Mouse (Mus musculus) adipocyte (in vitro differentiated cells): ENCODE results near the gene Steap2.
A peak's percentile ranks its signal among the peaks of the same experiment; 100 is the strongest.
"Not testable (repeated sequence)": the region's sequence is repeated elsewhere in the genome, so short reads cannot be mapped to it uniquely, and the experiment has no call there.

Source experiments
- DNase-seq: peaks from one replicate; pipeline ENCODE4 v3.0.0-alpha.2; 2016; ENCODE audit warnings: low spot score

The Steap2 gene

GRCm38 (mm10) chr5:5693956-5694653 lies at the start of gene Steap2:
Gene Steap2, minus strand, starts transcription at chr5:5694578.
- peak; percentile 50 for DNase-seq

- DNase-seq = no peak
These were observed 40.1 kb upstream of the Steap2 start for GRCm38 (mm10) chr5:5734445-5734844.

- DNase-seq = no peak
These were observed 38.5 kb upstream of the Steap2 start for GRCm38 (mm10) chr5:5732858-5733257.

- DNase-seq = no peak
These were observed 37.8 kb upstream of the Steap2 start for GRCm38 (mm10) chr5:5732208-5732607.

GRCm38 (mm10) chr5:5729904-5730303 lies 35.5 kb upstream of the Steap2 start:
- DNase-seq = no peak

GRCm38 (mm10) chr5:5722217-5722616 lies 27.8 kb upstream of the Steap2 start:
- peak; percentile 15 for DNase-seq

GRCm38 (mm10) chr5:5711032-5711431 lies 16.7 kb upstream of the Steap2 start:
- DNase-seq = no peak

GRCm38 (mm10) chr5:5707341-5708278 lies 13.2 kb upstream of the Steap2 start:
- no peak for DNase-seq

- no peak for DNase-seq
These were observed 10.6 kb upstream of the Steap2 start for GRCm38 (mm10) chr5:5705019-5705418.

GRCm38 (mm10) chr5:5700386-5700785 lies 6.0 kb upstream of the Steap2 start:
- DNase-seq = no peak

- DNase-seq = no peak
These were observed 4.5 kb upstream of the Steap2 start for GRCm38 (mm10) chr5:5698830-5699229.

- peak; percentile 30 for DNase-seq
These were observed 1.1 kb upstream of the Steap2 start for GRCm38 (mm10) chr5:5695401-5695942.

GRCm38 (mm10) chr5:5693541-5693955 lies 830 bp downstream of the Steap2 start:
- peak; percentile 31 for DNase-seq

- peak; percentile 15 for DNase-seq
These were observed 2.1 kb downstream of the Steap2 start for GRCm38 (mm10) chr5:5692167-5692738.

GRCm38 (mm10) chr5:5688945-5689540 lies 5.3 kb downstream of the Steap2 start:
- DNase-seq = peak; percentile 24

GRCm38 (mm10) chr5:5688228-5688627 lies 6.2 kb downstream of the Steap2 start:
- DNase-seq = no peak

GRCm38 (mm10) chr5:5686973-5687372 lies 7.4 kb downstream of the Steap2 start:
- DNase-seq = peak; percentile 53

- DNase-seq = not testable (repeated sequence)
These were observed 9.4 kb downstream of the Steap2 start for GRCm38 (mm10) chr5:5684946-5685345.

GRCm38 (mm10) chr5:5683292-5683691 lies 11.1 kb downstream of the Steap2 start:
- DNase-seq = no peak

GRCm38 (mm10) chr5:5679459-5679858 lies 14.9 kb downstream of the Steap2 start:
- no peak for DNase-seq

GRCm38 (mm10) chr5:5676082-5676481 lies 18.3 kb downstream of the Steap2 start:
- DNase-seq = no peak

- DNase-seq = no peak
These were observed 25.5 kb downstream of the Steap2 start for GRCm38 (mm10) chr5:5668920-5669319.
